Mouse (Mus musculus) pancreas, adult 10 weeks (tissue): Measurements from ENCODE around the gene Gm45808. TPM values are rescaled to one million over a fixed set of nuclear protein-coding genes. Genes with fewer than 3 reads are reported as not detected.

Experiments
- polyA plus RNA-seq: library from polyadenylated mRNA; stranded (reverse); fragments of 350-450 nt; fragmentation: Illumina TruSeq; extraction: RNeasy Lipid Tissue Mini Kit (QIAGEN cat#74804); gene quantifications from one replicate; pipeline ENCODE4 v1.2.3, GENCODE M21; 2015; ENCODE audit warnings: low read depth, low replicate concordance; ENCODE audit not compliant: insufficient read depth

The Gm45808 gene
- polyA plus RNA-seq = not detected

DNA sequence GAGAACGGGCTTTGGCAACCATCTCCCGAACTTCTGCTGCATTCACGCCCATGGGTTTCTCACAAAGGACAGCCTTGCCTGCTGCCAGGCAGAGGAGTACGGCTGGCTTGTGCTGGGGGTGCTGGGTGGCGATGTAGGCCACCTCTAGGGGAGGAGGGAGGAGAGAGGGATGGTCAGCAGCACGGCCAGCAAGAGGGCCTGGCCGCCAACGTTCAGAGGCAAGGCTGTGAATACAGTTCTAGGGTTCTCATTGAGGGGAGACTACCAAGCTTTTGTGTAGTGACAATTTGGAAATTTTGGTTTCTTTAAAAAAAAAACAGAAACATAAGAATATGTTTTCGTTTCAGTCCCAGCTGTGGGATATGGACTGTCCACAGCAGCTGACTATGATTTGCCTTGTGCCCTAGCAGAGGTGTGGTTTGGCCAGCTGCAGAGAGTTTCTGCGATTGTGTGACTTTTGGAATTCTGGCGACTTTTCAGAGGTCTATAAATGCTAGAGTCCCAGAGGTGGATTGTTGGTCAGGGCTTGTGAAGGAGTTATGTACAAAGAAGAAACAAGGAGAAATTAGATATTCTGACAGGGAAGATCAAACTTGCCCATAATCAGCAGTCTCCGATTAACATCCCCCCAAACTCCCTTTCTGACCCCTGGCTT is at the start of gene Gm45808:
Gene Gm45808 (minus strand): TSS at position 51 of the 655 bp plus-strand sequence.

GRCm38 (mm10) chr7:45525809-45526473 is 39.3 kb upstream of the Gm45808 start, which contains the start of the genes Ppp1r15a and Plekha4:
TSS of gene Ppp1r15a (minus strand) at chr7:45526268.
TSS of gene Plekha4 (plus strand) at chr7:45526330.

DNA sequence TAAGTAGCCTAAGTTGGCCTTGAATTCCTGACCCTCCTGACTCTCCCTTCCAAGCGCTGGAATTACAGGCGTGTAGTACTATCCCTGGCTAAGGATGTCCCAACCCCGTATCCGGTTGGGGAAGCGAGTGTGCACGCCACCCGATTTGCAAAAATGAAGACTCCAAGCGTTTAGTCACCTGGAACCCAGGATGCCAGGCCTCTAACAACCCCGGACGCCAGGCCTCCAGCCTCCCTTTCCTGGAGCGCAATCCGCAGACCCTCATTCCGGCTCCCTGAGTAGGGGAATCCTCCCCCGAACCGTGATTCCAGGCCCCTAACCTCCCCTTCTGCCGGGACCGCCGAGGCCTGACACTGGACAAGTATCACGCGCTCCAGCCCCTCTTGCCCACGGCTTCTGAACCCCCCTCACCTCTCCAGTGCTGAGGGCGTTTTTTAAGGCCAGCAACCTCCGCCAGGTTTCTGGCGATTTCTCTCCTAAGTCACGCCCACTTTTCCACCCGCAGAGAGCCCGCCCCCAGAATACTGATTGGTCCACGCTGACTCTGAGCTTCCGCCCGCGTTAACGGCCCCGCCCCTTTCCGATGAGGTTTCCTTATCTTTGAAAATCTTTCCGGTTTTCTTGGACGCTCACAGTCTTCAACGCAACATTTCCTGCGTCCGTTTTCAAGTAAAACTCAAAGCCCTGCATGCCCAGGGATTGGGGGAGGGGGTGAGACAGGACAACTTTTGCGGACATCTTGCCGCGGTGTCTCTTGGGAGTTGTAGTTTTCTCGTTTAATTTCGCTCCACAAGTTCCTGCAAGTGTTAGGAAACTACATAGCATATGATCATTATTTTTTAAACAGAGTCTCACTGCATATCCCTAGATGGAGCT is 23.5 kb upstream of the Gm45808 start, which contains the start of gene Nucb1:
Gene Nucb1 (minus strand): TSS at position 495 of the 876 bp plus-strand sequence.

GRCm38 (mm10) chr7:45488293-45489204 is 1.9 kb upstream of the Gm45808 start, which contains the start of gene Dhdh:
TSS of gene Dhdh (minus strand) at chr7:45488805.

GRCm38 (mm10) chr7:45481374-45481927 is 5.2 kb downstream of the Gm45808 start, which contains the start of gene Tulp2:
TSS of gene Tulp2 (plus strand) at chr7:45481877.

DNA sequence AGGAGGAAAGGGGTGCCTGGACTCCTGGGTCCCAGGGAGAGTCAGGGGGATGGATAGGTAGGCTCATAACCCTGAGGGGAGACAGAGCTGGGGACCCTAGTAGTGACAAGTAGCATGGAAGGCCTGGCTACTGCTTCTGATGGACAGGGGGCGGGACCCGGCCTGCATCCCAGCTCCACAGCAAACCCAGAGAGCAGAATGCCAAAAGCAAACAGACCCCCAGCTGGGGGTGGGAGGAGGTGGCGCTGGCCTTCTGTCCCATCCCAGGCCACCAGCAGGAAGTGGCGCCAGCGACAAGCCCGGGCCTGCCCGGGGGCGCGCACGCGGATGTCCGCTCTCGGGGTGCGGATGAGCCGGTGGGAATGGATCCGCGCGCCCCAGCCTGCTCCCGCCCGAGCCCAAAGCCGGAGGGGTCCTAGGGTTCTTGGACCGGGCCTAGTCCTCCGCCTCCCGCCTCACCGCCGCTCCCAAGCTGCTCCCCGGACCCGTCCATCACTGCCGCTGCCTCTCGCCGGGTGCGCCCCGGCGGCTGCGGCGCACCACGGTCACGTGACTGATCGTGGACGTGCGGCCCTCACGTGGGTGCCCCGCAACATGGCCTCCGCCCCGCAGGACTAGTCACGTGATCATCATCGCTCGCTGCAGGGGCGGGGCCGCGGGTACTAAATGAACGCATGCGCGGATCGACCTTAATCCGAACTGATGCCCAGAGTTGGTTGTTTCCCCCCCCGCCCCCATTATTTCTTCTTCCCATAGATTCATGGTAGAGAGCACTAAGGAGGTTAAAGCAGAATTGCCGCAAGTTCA is 20.1 kb downstream of the Gm45808 start, which contains the start of gene Bax:
Gene Bax (minus strand): TSS at position 616 of the 807 bp plus-strand sequence.

DNA sequence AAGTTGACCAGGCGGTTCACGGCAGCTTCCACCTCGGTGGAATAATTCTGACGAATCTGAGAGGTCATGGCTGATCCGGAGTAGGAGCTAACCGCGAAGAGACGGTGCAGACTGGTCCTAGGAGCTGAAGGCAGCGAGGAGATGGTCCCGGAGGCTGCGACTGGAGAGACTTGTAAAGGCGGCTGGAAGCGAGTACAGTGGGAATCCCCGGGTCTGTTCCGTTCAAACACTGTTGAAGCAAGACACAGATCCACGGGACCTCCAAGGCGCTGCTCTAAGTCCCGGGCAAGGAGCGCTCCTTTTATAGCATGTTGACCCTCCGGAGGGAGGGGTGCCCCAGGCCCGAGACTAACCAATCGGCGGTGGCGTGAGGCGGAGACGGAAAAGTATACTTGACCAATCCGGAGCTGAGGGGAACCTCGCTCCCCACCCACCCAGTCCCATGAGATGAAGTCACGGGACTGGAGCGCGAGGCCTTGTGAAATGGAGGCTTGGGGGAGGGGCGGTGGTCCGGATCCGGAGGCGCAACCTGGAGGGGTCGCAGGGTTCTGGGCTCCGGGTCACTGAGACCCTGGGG is 27.0 kb downstream of the Gm45808 start, which contains the start of gene Ftl1:
Gene Ftl1 (minus strand): TSS at position 321 of the 577 bp plus-strand sequence.

GRCm38 (mm10) chr7:45437521-45438276 is 48.9 kb downstream of the Gm45808 start, which contains the start of gene Ruvbl2:
TSS of gene Ruvbl2 (minus strand) at chr7:45438096.

GRCm38 (mm10) chr7:45434203-45435015 is 52.2 kb downstream of the Gm45808 start, which contains the start of gene Gys1:
TSS of gene Gys1 (plus strand) at chr7:45434844.

GRCm38 (mm10) chr7:45420615-45420919 is 66.0 kb downstream of the Gm45808 start, which contains the start of gene Lhb:
TSS of gene Lhb (plus strand) at chr7:45420820.

Other genes with a start within 250 kb of the Gm45808 start
- gene Cd37, start 247.7 kb downstream of the Gm45808 start, polyA plus RNA-seq = 2.7 TPM
- not detected for gene Slc6a16, start 245.7 kb downstream of the Gm45808 start, polyA plus RNA-seq
- gene Slc6a21, start 209.3 kb downstream of the Gm45808 start, polyA plus RNA-seq = not detected
- 15.2 TPM for gene Trpm4, start 153.0 kb downstream of the Gm45808 start, polyA plus RNA-seq
- 0.89 TPM for gene Hrc, start 151.5 kb downstream of the Gm45808 start, polyA plus RNA-seq
- 0.92 TPM for gene Ppfia3, start 119.8 kb downstream of the Gm45808 start, polyA plus RNA-seq
- gene Lin7b, start 116.2 kb downstream of the Gm45808 start, polyA plus RNA-seq = 4.4 TPM
- 230 TPM for gene Snrnp70, start 91.1 kb downstream of the Gm45808 start, polyA plus RNA-seq
- not detected for gene Kcna7, start 81.2 kb downstream of the Gm45808 start, polyA plus RNA-seq
- gene Ntf5, start 73.1 kb downstream of the Gm45808 start, polyA plus RNA-seq = not detected
- gene Lhb, start 66.0 kb downstream of the Gm45808 start, polyA plus RNA-seq = not detected
- 3.9 TPM for gene Gys1, start 52.0 kb downstream of the Gm45808 start, polyA plus RNA-seq
- 11.0 TPM for gene Ruvbl2, start 48.7 kb downstream of the Gm45808 start, polyA plus RNA-seq
- 893 TPM for gene Ftl1, start 26.9 kb downstream of the Gm45808 start, polyA plus RNA-seq
- 42.0 TPM for gene Bax, start 19.9 kb downstream of the Gm45808 start, polyA plus RNA-seq
- 1.5 TPM for gene Tulp2, start 4.9 kb downstream of the Gm45808 start, polyA plus RNA-seq
- gene Dhdh, start 2.0 kb upstream of the Gm45808 start, polyA plus RNA-seq = 2.1 TPM
- 43.0 TPM for gene Nucb1, start 23.6 kb upstream of the Gm45808 start, polyA plus RNA-seq
- 14.2 TPM for gene Ppp1r15a, start 39.5 kb upstream of the Gm45808 start, polyA plus RNA-seq
- 3.5 TPM for gene Plekha4, start 39.5 kb upstream of the Gm45808 start, polyA plus RNA-seq
- not detected for gene Hsd17b14, start 68.1 kb upstream of the Gm45808 start, polyA plus RNA-seq
- gene Bcat2, start 83.3 kb upstream of the Gm45808 start, polyA plus RNA-seq = 127 TPM
- gene Fgf21, start 128.7 kb upstream of the Gm45808 start, polyA plus RNA-seq = 41.8 TPM
- gene Fut1, start 130.5 kb upstream of the Gm45808 start, polyA plus RNA-seq = 4.9 TPM
- 2.0 TPM for gene Izumo1, start 135.0 kb upstream of the Gm45808 start, polyA plus RNA-seq
- gene Rasip1, start 140.7 kb upstream of the Gm45808 start, polyA plus RNA-seq = 11.1 TPM
- 2.2 TPM for gene Mamstr, start 153.2 kb upstream of the Gm45808 start, polyA plus RNA-seq
- gene Fut2, start 179.6 kb upstream of the Gm45808 start, polyA plus RNA-seq = not detected
- gene Ntn5, start 197.2 kb upstream of the Gm45808 start, polyA plus RNA-seq = not detected
- not detected for gene Sec1, start 207.6 kb upstream of the Gm45808 start, polyA plus RNA-seq
- gene Car11, start 213.0 kb upstream of the Gm45808 start, polyA plus RNA-seq = 2.1 TPM
- 5.6 TPM for gene Dbp, start 218.3 kb upstream of the Gm45808 start, polyA plus RNA-seq
- 401 TPM for gene Rpl18, start 228.6 kb upstream of the Gm45808 start, polyA plus RNA-seq
- 9.0 TPM for gene Sphk2, start 231.2 kb upstream of the Gm45808 start, polyA plus RNA-seq
- gene Fam83e, start 234.4 kb upstream of the Gm45808 start, polyA plus RNA-seq = not detected
- not detected for gene Spaca4, start 239.0 kb upstream of the Gm45808 start, polyA plus RNA-seq